Mouse (Mus musculus) hindbrain, embryonic 10.5 days (tissue): ENCODE results near the gene Got1. TPM values are rescaled to one million over a fixed set of nuclear protein-coding genes. Genes with fewer than 3 reads are reported as not detected.

Experiments
- DNase-seq: peaks from one replicate; pipeline ENCODE4 v3.0.0-alpha.2; 2017; ENCODE audit warnings: low spot score
- H3K27ac ChIP-seq: fragments of 300-500 bp; sonication (generic); 2 replicates; pipeline ENCODE4 v1.5.1; 2016; ENCODE audit warnings: mild to moderate bottlenecking, moderate library complexity
- H3K27me3 ChIP-seq: fragments of 300-500 bp; sonication (generic); 2 replicates; pipeline ENCODE4 v1.6.1; 2016; ENCODE audit warnings: mild to moderate bottlenecking; ENCODE audit not compliant: poor library complexity, insufficient read depth, severe bottlenecking
- H3K36me3 ChIP-seq: fragments of 300-500 bp; sonication (generic); 2 replicates; pipeline ENCODE4 v1.6.1; 2016; ENCODE audit warnings: mild to moderate bottlenecking, moderate library complexity
- H3K4me1 ChIP-seq: fragments of 300-500 bp; sonication (generic); replicated peaks from 2 replicates; pipeline ENCODE4 v1.6.1; 2016; ENCODE audit warnings: mild to moderate bottlenecking
- H3K4me3 ChIP-seq: fragments of 300-500 bp; sonication (generic); 2 replicates; pipeline ENCODE4 v1.5.1; 2016; ENCODE audit warnings: mild to moderate bottlenecking, moderate library complexity
- H3K9me3 ChIP-seq: fragments of 300-500 bp; sonication (generic); 2 replicates; pipeline ENCODE4 v1.6.1; 2016; ENCODE audit warnings: mild to moderate bottlenecking, moderate library complexity
- WGBS: fragments of 180-500 bp; shearing (Covaris S2); methylation state at CpG from one replicate; pipeline ENCODE4 v1.1.7; 2016; 5-methylcytosine and 5-hydroxymethylcytosine counted together
- polyA plus RNA-seq: library from polyadenylated mRNA; unstranded; fragments of >200 nt; fragmentation: Nextera tagmentation; extraction: Ambion mirVana; gene quantifications from 2 replicates; pipeline ENCODE4 v1.2.1, GENCODE M21; 2016

Gene Got1
- polyA plus RNA-seq, 1 experiment from 2014 or later, result 60.5 TPM

DNA sequence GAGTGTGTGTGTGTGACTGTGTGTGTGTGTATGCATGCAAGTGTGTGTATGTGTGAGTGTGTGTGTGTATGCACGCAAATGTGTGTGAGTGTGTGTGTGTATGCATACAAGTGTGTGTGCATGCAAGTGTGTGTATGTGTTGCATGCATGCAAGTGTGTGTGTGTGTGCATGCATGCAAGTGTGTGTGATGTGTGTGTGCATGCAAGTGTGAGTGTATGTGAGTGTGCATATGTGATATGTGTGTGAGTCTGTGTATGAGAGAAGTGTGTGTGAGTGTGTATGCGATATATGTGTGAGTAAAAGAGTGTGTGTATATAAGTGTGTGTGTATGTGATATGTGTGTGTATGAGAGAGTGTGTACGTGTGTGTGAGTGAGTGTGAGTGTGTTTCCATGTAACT lies 11.0 kb upstream of the Got1 start:
- no peak overlapping the region for H3K4me3 ChIP-seq
- 93% methylated on average over 3 of the region's 3 CpGs for WGBS
- H3K27ac ChIP-seq, result no peak overlapping the region
- DNase-seq, result no peak
- H3K4me1 ChIP-seq, result 0 out of 2 replicates have a peak, but pooled peaks cover 4% of the 10 kb centered on the region
- no peaks in the 10 kb centered on the region for H3K9me3 ChIP-seq
- peaks cover 14% of the 10 kb centered on the region for H3K27me3 ChIP-seq
- H3K36me3 ChIP-seq, result no peaks in the 10 kb centered on the region

GRCm38 (mm10) chr19:43530921-43531320 lies 6.5 kb upstream of the Got1 start:
- Histone ChIP-seq H3K27me3 (peaks cover 13% of the 10 kb centered on the region), H3K27ac (no peak overlapping the region), H3K9me3 (no peaks in the 10 kb centered on the region), H3K4me1 (peaks cover 7% of the 10 kb centered on the region; the same call in 1 of the 2 replicates), H3K4me3 (no peak overlapping the region), H3K36me3 (no peaks in the 10 kb centered on the region)
- WGBS, result 35% methylated on average over 12 of the region's 12 CpGs
- DNase-seq, result no peak

DNA sequence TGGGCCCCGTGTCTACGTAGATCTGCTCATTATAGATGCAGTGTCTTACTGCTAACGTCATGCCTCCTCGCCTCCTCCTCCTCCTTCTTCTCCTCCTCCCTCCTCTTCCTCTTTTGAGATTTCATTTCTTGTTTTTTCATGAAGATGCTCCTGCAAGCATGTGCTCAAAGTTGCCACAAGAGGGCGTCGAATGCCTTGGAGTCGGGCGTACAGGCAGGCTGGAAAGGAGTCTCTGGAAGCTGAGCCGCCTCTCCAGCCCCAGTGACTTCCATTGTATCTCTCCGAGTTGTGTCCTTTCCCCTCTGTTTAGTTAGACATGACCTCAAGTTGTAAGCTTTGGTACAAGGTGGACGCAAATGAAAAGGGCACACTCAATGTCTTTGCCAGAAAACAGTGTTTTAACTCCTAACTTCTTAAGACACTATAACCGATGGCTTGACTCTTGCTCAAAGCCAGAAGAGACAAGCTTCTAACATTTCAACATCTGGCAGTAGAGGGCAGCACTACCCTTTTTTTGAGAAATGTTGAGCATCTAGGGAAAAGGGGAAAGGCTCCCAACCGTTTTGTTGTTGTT lies 5.9 kb upstream of the Got1 start:
- Histone ChIP-seq H3K9me3 (no peaks in the 10 kb centered on the region), H3K4me1 (peaks cover 10% of the 10 kb centered on the region), H3K27me3 (peaks cover 13% of the 10 kb centered on the region), H3K27ac (no peak overlapping the region), H3K36me3 (no peaks in the 10 kb centered on the region), H3K4me3 (peak overlapping the region; percentile 32)
- peak; percentile 86 for DNase-seq
- WGBS, result 2% methylated on average over 13 of the region's 13 CpGs

GRCm38 (mm10) chr19:43528056-43528587 lies 3.7 kb upstream of the Got1 start:
- Histone ChIP-seq H3K27ac (no peak overlapping the region), H3K36me3 (no peaks in the 10 kb centered on the region), H3K27me3 (peaks cover 13% of the 10 kb centered on the region), H3K4me1 (peaks cover 29% of the 10 kb centered on the region), H3K9me3 (no peaks in the 10 kb centered on the region), H3K4me3 (no peak overlapping the region)
- WGBS, result 85% methylated on average over 8 of the region's 8 CpGs
- DNase-seq, result no peak

- Histone ChIP-seq H3K9me3 (no peaks in the 10 kb centered on the region), H3K36me3 (no peaks in the 10 kb centered on the region), H3K4me1 (peaks cover 38% of the 10 kb centered on the region), H3K27ac (no peak overlapping the region), H3K27me3 (peaks cover 13% of the 10 kb centered on the region), H3K4me3 (no peak overlapping the region)
- WGBS, result 14% methylated on average over 11 of the region's 11 CpGs
- DNase-seq, result no peak
Observed at GRCm38 (mm10) chr19:43527131-43527530, 2.7 kb upstream of the Got1 start.

DNA sequence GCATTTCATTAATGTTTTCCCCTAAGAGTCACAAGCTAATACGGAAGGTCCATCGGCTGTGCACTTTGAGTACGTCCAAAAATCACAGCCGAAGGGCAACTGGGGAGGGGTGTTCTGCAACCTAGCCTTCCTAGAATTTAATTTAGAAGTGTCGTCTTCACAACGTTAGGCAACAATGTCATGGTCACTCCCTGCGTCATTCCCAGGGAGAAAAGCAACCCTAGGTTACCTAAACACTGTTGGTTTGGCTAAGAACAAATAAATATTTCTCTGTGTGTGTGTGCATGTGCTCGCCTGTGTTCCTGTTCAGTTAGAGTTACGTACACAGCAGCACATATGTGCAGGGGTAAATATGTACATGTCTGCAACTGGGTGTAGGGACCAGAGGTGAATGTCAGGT lies 1.6 kb upstream of the Got1 start:
- H3K4me1 ChIP-seq, result peaks cover 49% of the 10 kb centered on the region
- no peak for DNase-seq
- no peaks in the 10 kb centered on the region for H3K36me3 ChIP-seq
- H3K27me3 ChIP-seq, result peaks cover 13% of the 10 kb centered on the region
- 90% methylated on average over 9 of the region's 9 CpGs for WGBS
- H3K9me3 ChIP-seq, result no peaks in the 10 kb centered on the region
- no peak overlapping the region for H3K4me3 ChIP-seq
- H3K27ac ChIP-seq, result no peak overlapping the region

DNA sequence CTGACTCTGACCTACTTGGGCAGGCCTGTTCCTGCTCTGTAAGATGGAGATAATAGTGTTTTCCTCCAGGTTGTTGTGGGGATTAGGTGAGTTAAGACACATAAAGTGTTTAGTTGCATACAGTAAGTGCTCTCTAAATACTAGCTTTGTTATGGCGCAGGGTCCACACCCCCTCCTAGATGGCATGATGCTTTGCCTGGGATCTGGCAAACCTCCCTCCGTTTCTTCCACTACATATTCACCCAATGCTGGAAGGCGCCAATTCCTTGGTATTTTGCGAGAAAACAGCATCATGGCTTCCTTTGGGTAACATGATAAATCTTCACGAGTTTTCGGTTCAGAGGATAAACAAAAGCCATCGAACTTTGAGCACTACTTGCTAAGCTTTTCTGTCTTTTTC lies 1.2 kb upstream of the Got1 start:
- peaks cover 50% of the 10 kb centered on the region for H3K4me1 ChIP-seq
- 90% methylated on average over 7 of the region's 7 CpGs for WGBS
- no peak overlapping the region for H3K27ac ChIP-seq

GRCm38 (mm10) chr19:43525104-43525482 lies 688 bp upstream of the Got1 start:
- DNase-seq, result no peak
- Histone ChIP-seq H3K27ac (peak overlapping the region; percentile 90), H3K27me3 (peaks cover 13% of the 10 kb centered on the region), H3K36me3 (no peaks in the 10 kb centered on the region), H3K9me3 (no peaks in the 10 kb centered on the region), H3K4me3 (peak overlapping the region; percentile 74), H3K4me1 (peaks cover 53% of the 10 kb centered on the region)
- WGBS, result 28% methylated on average over 10 of the region's 10 CpGs

More for the DNA sequence above, 1.2 kb upstream of the Got1 start:
- H3K36me3 ChIP-seq, result no peaks in the 10 kb centered on the region
- peaks cover 13% of the 10 kb centered on the region for H3K27me3 ChIP-seq
- no peaks in the 10 kb centered on the region for H3K9me3 ChIP-seq
- DNase-seq, result no peak
- H3K4me3 ChIP-seq, result peak overlapping the region; percentile 74

DNA sequence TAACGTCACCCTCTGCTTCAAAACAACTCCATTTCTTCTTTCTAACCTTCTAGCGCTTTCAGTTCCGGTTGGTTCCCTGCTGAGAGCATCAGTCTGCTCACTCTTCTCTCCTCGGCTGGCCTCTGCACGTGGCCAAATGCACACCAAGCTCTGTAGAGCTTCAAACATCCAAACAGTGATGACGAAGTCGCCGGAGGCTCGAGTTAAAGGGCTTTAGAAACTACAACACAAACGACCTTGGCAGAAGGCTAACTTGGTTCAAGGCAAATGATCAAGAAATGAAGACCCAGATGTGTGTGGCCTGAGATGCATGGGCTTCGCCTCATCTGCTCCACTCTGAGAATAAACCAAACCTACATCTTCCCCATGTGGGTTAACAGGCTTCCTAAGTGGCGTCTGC lies 854 bp downstream of the Got1 start:
- H3K27ac ChIP-seq, result peak overlapping the region; percentile 90; the same call in 1 of the 2 replicates
- H3K4me1 ChIP-seq, result peaks cover 54% of the 10 kb centered on the region
- no peaks in the 10 kb centered on the region for H3K36me3 ChIP-seq
- peaks cover 13% of the 10 kb centered on the region for H3K27me3 ChIP-seq
- DNase-seq, result peak; percentile 20
- H3K9me3 ChIP-seq, result no peaks in the 10 kb centered on the region
- WGBS, result 11% methylated on average over 12 of the region's 12 CpGs
- H3K4me3 ChIP-seq, result peak overlapping the region; percentile 74

DNA sequence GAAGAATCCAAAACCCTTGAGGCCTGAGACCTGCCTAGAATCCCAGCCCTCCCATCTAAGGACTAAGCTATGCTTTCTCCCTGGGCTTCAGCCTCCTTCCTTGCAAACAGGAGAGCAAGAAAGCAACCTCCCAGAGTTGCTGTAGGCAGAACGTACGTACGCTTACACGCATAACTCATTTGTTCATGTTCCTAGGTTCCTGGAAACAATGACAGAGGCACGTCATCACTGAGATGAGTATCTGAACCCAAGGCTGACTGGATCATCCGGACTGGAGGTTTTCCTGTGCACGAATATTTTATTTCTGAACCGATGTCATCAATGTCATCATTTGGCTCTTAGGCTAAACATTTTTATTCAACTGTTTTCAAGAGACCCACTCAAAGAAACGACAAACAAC lies 2.4 kb downstream of the Got1 start:
- 88% methylated on average over 9 of the region's 9 CpGs for WGBS
- H3K27ac ChIP-seq, result no peak overlapping the region
- H3K36me3 ChIP-seq, result no peaks in the 10 kb centered on the region
- H3K27me3 ChIP-seq, result peaks cover 7% of the 10 kb centered on the region; the same call in 1 of the 2 replicates
- no peak overlapping the region for H3K4me3 ChIP-seq
- H3K9me3 ChIP-seq, result no peaks in the 10 kb centered on the region
- peaks cover 54% of the 10 kb centered on the region for H3K4me1 ChIP-seq
- DNase-seq, result no peak

DNA sequence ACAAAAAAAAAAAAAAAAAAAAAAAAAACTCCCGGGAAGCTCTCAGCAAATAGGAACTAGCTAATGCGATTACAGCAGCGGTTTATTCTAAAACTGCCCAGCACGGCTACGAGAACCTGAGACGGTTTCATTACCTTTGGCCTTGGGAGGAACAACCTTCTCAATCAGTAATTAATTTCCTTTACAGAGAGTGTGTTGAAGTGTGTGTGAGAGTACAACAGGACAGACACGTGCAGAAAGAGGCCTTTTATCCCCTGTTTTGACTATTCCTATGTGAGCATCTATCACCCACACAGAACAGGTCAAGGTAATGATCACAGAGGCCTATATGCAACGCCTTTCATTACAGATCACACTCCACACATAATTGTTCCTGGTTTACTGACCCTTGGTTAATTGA lies 3.0 kb downstream of the Got1 start:
- DNase-seq, result no peak
- H3K4me3 ChIP-seq, result no peak overlapping the region

DNA sequence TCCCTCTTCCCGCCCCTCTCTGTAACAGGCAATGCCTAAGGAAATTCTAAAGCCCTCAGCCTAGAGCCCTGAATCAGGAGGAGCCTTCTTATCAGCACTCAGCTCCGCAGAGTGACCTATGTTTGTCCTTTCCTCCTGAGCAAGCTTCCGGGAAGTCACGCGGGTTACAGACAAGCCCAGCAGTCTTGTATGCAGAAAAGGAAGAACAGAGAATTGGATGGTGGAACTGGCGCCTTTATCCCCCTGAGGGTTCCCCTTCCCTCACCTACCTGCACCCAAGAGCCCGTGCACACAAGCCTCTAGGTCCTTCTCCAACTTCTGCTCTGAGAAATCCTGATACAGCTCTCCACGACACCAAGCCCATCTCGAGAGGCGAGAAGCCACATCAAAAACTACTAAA lies 4.0 kb downstream of the Got1 start:
- H3K4me3 ChIP-seq, result no peak overlapping the region
- no peak overlapping the region for H3K27ac ChIP-seq
- H3K36me3 ChIP-seq, result peaks cover 6% of the 10 kb centered on the region
- no peak for DNase-seq
- WGBS, result 74% methylated on average over 9 of the region's 10 CpGs
- peaks cover 52% of the 10 kb centered on the region for H3K4me1 ChIP-seq
- H3K27me3 ChIP-seq, result no peaks in the 10 kb centered on the region
- no peaks in the 10 kb centered on the region for H3K9me3 ChIP-seq

More for the DNA sequence above, 3.0 kb downstream of the Got1 start:
- WGBS, result 55% methylated on average over 8 of the region's 8 CpGs
- no peak overlapping the region for H3K27ac ChIP-seq
- H3K27me3 ChIP-seq, result peaks cover 2% of the 10 kb centered on the region; the same call in 1 of the 2 replicates
- H3K9me3 ChIP-seq, result no peaks in the 10 kb centered on the region
- peaks cover 54% of the 10 kb centered on the region for H3K4me1 ChIP-seq
- H3K36me3 ChIP-seq, result no peaks in the 10 kb centered on the region

GRCm38 (mm10) chr19:43519226-43519625 lies 5.2 kb downstream of the Got1 start:
- Histone ChIP-seq H3K4me3 (no peak overlapping the region), H3K9me3 (no peaks in the 10 kb centered on the region), H3K27me3 (no peaks in the 10 kb centered on the region), H3K27ac (no peak overlapping the region), H3K4me1 (peaks cover 43% of the 10 kb centered on the region), H3K36me3 (peaks cover 18% of the 10 kb centered on the region)
- no peak for DNase-seq
- 84% methylated on average over 10 of the region's 10 CpGs for WGBS
